25 mouse cellular contexts compared by ENCODE assay signal in genomic region chr14:60523010-60523409, GRCm38 (mm10).
DNase-seq lines count a peak whose midpoint lies in the region; ATAC-seq and TF ChIP-seq lines count a peak whose summit lies in the region.
"Had no signal": no experiment of that assay in that cellular context is flagged by ENCODE, and none has a peak within 500 bp of the region (broad histone marks: within the 10 kb centered on the region; RNA-seq: fewer than 3 reads in every experiment).

No protein-coding gene starts in this region.

- WGBS in kidney, adult 2 months = 44% methylated on average over 1 of the region's 1 CpGs
- WGBS in lung, embryonic 16.5 days = 45% methylated on average over 1 of the region's 1 CpGs

- H3K9me3 ChIP-seq in lung, embryonic 16.5 days (ENCODE audit: control insufficient read depth, low read length) = no peaks in the 10 kb centered on the region
- H3K9me3 ChIP-seq: embryonic facial prominence, embryonic 10.5 days; embryonic facial prominence, embryonic 13.5 days; forebrain, embryonic 12.5 days; forebrain, embryonic 15.5 days; heart, embryonic 10.5 days had no signal

- TF ChIP-seq CTCF in kidney, adult 2 months (conservative IDR thresholded peaks at IDR 0.05; ENCODE audit: insufficient read depth, insufficient read length, low read depth, low read length) = no peak

- no peak overlapping the region for H3K4me2 ChIP-seq in lung, embryonic 16.5 days (ENCODE audit: low read depth, low read length)
- H3K4me2 ChIP-seq: embryonic facial prominence, embryonic 13.5 days; forebrain, embryonic 12.5 days; forebrain, embryonic 15.5 days; hindbrain, embryonic 14.5 days had no signal

- peak overlapping the region; percentile 4; the same call in 1 of the 2 replicates for H3K9ac ChIP-seq in lung, embryonic 16.5 days (ENCODE audit: low read length)
- H3K9ac ChIP-seq: embryonic facial prominence, embryonic 13.5 days; forebrain, embryonic 12.5 days; forebrain, embryonic 15.5 days; hindbrain, embryonic 14.5 days had no signal

- no peaks in the 10 kb centered on the region for H3K27me3 ChIP-seq in kidney, adult 2 months (replicated peaks; ENCODE audit: control insufficient read depth, insufficient read depth, low read length)
- no peaks in the 10 kb centered on the region for H3K27me3 ChIP-seq in lung, embryonic 16.5 days (ENCODE audit: control insufficient read depth, insufficient read depth, low read depth, low read length)
- H3K27me3 ChIP-seq: embryonic facial prominence, embryonic 13.5 days; forebrain, embryonic 12.5 days; forebrain, embryonic 15.5 days had no signal

- peak; percentile 58 for DNase-seq in adrenal gland, adult 2 months
- no peak for DNase-seq in adrenal gland, adult 8-10 months
- DNase-seq in kidney, adult 2 months = no peak
- no peak for DNase-seq in kidney, adult 11 months
- no peak for DNase-seq in lung, postnatal 10 days
- DNase-seq: adrenal gland, postnatal 14 days; cerebellum, adult 11-12 months; cerebellum, adult 8-10 months; cerebellum, postnatal 10 days; cerebellum, postnatal 36 days; embryo, embryonic 11 days; gastrocnemius, postnatal 25 days; heart, adult 2 months; heart, postnatal 4 days had no signal

- no peak for TF ChIP-seq POLR2A in kidney, adult 2 months (IDR thresholded peaks at IDR 0.05; ENCODE audit: low read depth, low read length)

- no peaks in the 10 kb centered on the region; the same call in 1 of the 2 replicates for H3K4me1 ChIP-seq in kidney, adult 2 months (ENCODE audit: control insufficient read depth, insufficient read depth, low read length)
- 0 out of 2 replicates have a peak, but pooled peaks cover 3% of the 10 kb centered on the region for H3K4me1 ChIP-seq in lung, embryonic 16.5 days (replicated peaks; ENCODE audit: control insufficient read depth, insufficient read depth, low read length)
- peaks cover 5% of the 10 kb centered on the region for H3K4me1 ChIP-seq in brown adipose tissue, adult 24 weeks (ENCODE audit: control insufficient read depth, insufficient read depth, insufficient read length, low read length)
- H3K4me1 ChIP-seq: embryonic facial prominence, embryonic 10.5 days; embryonic facial prominence, embryonic 13.5 days; forebrain, embryonic 12.5 days; heart, embryonic 10.5 days had no signal

- no peak overlapping the region for H3K4me3 ChIP-seq in kidney, adult 2 months (ENCODE audit: insufficient read depth, low read depth, low read length)
- no peak overlapping the region for H3K4me3 ChIP-seq in lung, embryonic 16.5 days (ENCODE audit: low read length)
- H3K4me3 ChIP-seq in brown adipose tissue, adult 24 weeks (ENCODE audit: insufficient read depth, low read depth, low read length) = no peak overlapping the region
- H3K4me3 ChIP-seq: embryonic facial prominence, embryonic 10.5 days; embryonic facial prominence, embryonic 13.5 days; erythroblast, embryonic 14.5 days; forebrain, embryonic 12.5 days; forebrain, embryonic 15.5 days; heart, adult 2 months; heart, embryonic 10.5 days had no signal

- H3K27ac ChIP-seq in kidney, adult 2 months (ENCODE audit: insufficient read depth, low read depth, low read length) = peak overlapping the region; percentile 39
- H3K27ac ChIP-seq in lung, embryonic 16.5 days (ENCODE audit: low read length) = no peak overlapping the region
- H3K27ac ChIP-seq in brown adipose tissue, adult 24 weeks (replicated peaks; ENCODE audit: low read depth, low read length) = peak overlapping the region; percentile 83
- H3K27ac ChIP-seq: embryonic facial prominence, embryonic 10.5 days; embryonic facial prominence, embryonic 13.5 days; forebrain, embryonic 12.5 days; forebrain, embryonic 15.5 days; heart, adult 2 months; heart, embryonic 10.5 days; hindbrain, embryonic 14.5 days; hindbrain, postnatal 0 days had no signal

- peak; percentile 13; the same call in 1 of the 2 replicates for ATAC-seq in lung, embryonic 16.5 days (ENCODE audit: low read depth)
- ATAC-seq: activated CD4-positive, CD25-positive, alpha-beta regulatory T cell, adult 4 months; forebrain, embryonic 15.5 days; hindbrain, postnatal 0 days had no signal

- no peaks in the 10 kb centered on the region for H3K36me3 ChIP-seq in kidney, adult 2 months (ENCODE audit: control insufficient read depth, insufficient read depth, low read length)
- no peaks in the 10 kb centered on the region for H3K36me3 ChIP-seq in lung, embryonic 16.5 days (ENCODE audit: control insufficient read depth, insufficient read depth, low read length)
- H3K36me3 ChIP-seq: embryonic facial prominence, embryonic 10.5 days; embryonic facial prominence, embryonic 13.5 days; forebrain, embryonic 12.5 days; forebrain, embryonic 15.5 days; heart, embryonic 10.5 days had no signal
